Mouse (Mus musculus) small intestine, adult 2 months (tissue): ENCODE data around the gene Ap2a1.

Experiments
- CTCF ChIP-seq: fragments of 200-500 bp; IDR thresholded peaks from 2 replicates; pipeline ENCODE4 v1.5.1; 2012; ENCODE audit warnings: low read depth, mild to moderate bottlenecking, control low read depth, inconsistent platforms, low read length, moderate library complexity, mixed read lengths; ENCODE audit not compliant: insufficient replicate concordance, insufficient read length; ENCODE audit errors: extremely low read depth
- POLR2A ChIP-seq: fragments of 200-500 bp; IDR thresholded peaks from 2 replicates; pipeline ENCODE4 v1.6.1; 2012; ENCODE audit warnings: low read depth, mild to moderate bottlenecking, control low read depth, inconsistent platforms, low read length, moderate library complexity

- TF ChIP-seq POLR2A, result no peak
- no peak for TF ChIP-seq CTCF
These were observed 37.7 kb downstream of the Ap2a1 start for GRCm38 (mm10) chr7:44891611-44892010.
